Mouse (Mus musculus) C2C12 (cell line): ENCODE measurements around the gene Aicda. TPM values are rescaled to one million over a fixed set of nuclear protein-coding genes. Genes with fewer than 3 reads are reported as not detected.

Source experiments
- H3K27me3 ChIP-seq: one replicate; pipeline ENCODE4 v1.6.1; 2011; ENCODE audit not compliant: control insufficient read depth, insufficient read depth, insufficient read length
- H3K36me3 ChIP-seq: one replicate; pipeline ENCODE4 v1.6.1; 2011; ENCODE audit not compliant: control insufficient read depth, insufficient read depth
- H3K4me3 ChIP-seq: one replicate; pipeline ENCODE4 v1.5.1; 2011; ENCODE audit warnings: mild to moderate bottlenecking, control low read depth; ENCODE audit not compliant: poor library complexity, insufficient read depth, severe bottlenecking
- H3K79me2 ChIP-seq: one replicate; pipeline ENCODE4 v1.6.1; 2011; ENCODE audit not compliant: control insufficient read depth, insufficient read depth
- H3K79me3 ChIP-seq: one replicate; pipeline ENCODE4 v1.6.1; 2011; ENCODE audit warnings: low read depth, control low read depth
- H3ac ChIP-seq: one replicate; pipeline ENCODE3; 2011; ENCODE audit warnings: low read depth; ENCODE audit not compliant: control insufficient read depth, insufficient read length
- CEBPB ChIP-seq: IDR thresholded peaks from one replicate; pipeline ENCODE4 v1.6.1; 2011; ENCODE audit warnings: low read depth, mild to moderate bottlenecking, control low read depth, moderate library complexity
- CTCF ChIP-seq: IDR thresholded peaks from one replicate; pipeline ENCODE4 v1.5.1; 2011; ENCODE audit not compliant: control insufficient read depth, insufficient read depth, insufficient read length
- FOSL1 ChIP-seq: IDR thresholded peaks from one replicate; pipeline ENCODE4 v1.8.0; 2011; ENCODE audit warnings: mild to moderate bottlenecking, low read length; ENCODE audit not compliant: poor library complexity, insufficient read depth, severe bottlenecking
- MAX ChIP-seq: IDR thresholded peaks from one replicate; pipeline ENCODE4 v1.6.1; 2011; ENCODE audit warnings: mild to moderate bottlenecking, control low read depth
- MYOD1 ChIP-seq: IDR thresholded peaks from one replicate; pipeline ENCODE4 v1.6.1; 2011; ENCODE audit warnings: low read depth; ENCODE audit not compliant: control insufficient read depth, insufficient read length
- MYOG ChIP-seq: IDR thresholded peaks from one replicate; pipeline ENCODE4 v1.6.1; 2011; ENCODE audit not compliant: control insufficient read depth, insufficient read length; ENCODE audit errors: extremely low read depth
- USF1 ChIP-seq: IDR thresholded peaks from one replicate; pipeline ENCODE4 v1.6.1; 2011; ENCODE audit warnings: low read depth, mild to moderate bottlenecking, control low read depth, moderate library complexity
- polyA plus RNA-seq: library from polyadenylated mRNA; unstranded; fragments of >200 nt; fragmentation: generic; extraction: Trizol; gene quantifications from one replicate; pipeline ENCODE4 v1.2.1, GENCODE M21; 2012; ENCODE audit warnings: missing spikeins

Gene Aicda
- polyA plus RNA-seq, 1 experiment = not detected

DNA sequence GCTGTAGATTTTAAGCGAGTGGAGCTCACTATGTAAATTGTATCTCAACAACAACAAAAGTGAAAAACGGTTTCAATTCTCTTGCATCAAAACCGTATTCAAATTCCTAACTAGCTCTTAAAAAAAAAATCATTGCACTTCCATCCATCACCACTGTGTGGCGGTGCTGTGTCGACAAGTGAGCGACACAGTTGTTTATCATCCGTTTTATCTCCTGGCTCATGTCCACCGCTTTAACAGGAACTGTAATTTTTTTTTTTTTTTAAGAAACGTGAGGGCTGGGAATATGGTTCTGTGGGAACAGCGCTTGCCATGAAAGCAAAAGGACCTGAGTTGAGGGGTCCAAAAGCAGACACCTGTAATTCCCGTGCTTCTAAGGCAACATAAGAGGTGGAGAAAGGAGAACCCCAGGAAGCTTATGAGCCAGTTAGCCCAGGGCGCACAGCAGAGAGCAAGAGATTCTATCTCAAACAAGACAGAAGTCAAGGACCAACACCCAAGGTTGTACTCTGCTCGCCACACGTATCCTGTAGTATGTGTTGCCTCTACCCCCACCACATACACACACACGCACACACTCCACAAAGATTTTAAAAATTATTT, 3.5 kb downstream of the Aicda start:
- TF ChIP-seq CTCF (peak; percentile 6), MYOD1 (no peak)
- no peaks in the 10 kb centered on the region for H3K79me2 ChIP-seq
- no peaks in the 10 kb centered on the region for H3K27me3 ChIP-seq
- no peak overlapping the region for H3K4me3 ChIP-seq
- H3ac ChIP-seq = no peak overlapping the region
- no peaks in the 10 kb centered on the region for H3K79me3 ChIP-seq
- no peaks in the 10 kb centered on the region for H3K36me3 ChIP-seq

DNA sequence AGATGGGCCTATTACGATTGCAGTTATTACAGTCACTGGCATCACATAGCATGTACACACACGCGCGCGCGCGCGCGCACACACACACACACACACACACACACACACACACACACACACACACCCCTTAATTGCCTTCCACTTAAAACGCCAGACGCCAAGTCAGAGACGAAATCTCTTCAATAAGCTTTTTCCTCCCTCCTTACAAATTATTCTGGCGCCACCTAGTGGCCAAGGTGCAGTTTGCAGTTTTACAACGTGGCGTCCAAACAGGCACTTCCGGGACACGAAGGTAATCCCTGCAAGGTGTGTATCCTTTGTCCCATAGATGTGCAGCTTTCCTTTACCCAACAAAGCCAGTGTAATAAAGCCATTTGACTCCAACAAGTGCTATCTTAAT, 6.8 kb downstream of the Aicda start:
- H3K36me3 ChIP-seq = no peaks in the 10 kb centered on the region
- H3K4me3 ChIP-seq = no peak overlapping the region
- no peak for TF ChIP-seq FOSL1
- TF ChIP-seq MAX = no peak
- no peak for TF ChIP-seq MYOG
- TF ChIP-seq CEBPB = no peak
- peak; percentile 30 for TF ChIP-seq CTCF
- TF ChIP-seq USF1 = no peak
- no peaks in the 10 kb centered on the region for H3K79me2 ChIP-seq
- H3K27me3 ChIP-seq = no peaks in the 10 kb centered on the region
- H3K79me3 ChIP-seq = no peaks in the 10 kb centered on the region
- H3ac ChIP-seq = no peak overlapping the region

- TF ChIP-seq MYOG = no peak
- TF ChIP-seq MAX = no peak
- TF ChIP-seq MYOD1 = no peak
- TF ChIP-seq FOSL1 = no peak
- no peak for TF ChIP-seq CTCF
- no peak for TF ChIP-seq CEBPB
- no peak for TF ChIP-seq USF1
- H3K4me3 ChIP-seq = no peak overlapping the region
Observed at GRCm38 (mm10) chr6:122561005-122561404, 7.4 kb downstream of the Aicda start.

GRCm38 (mm10) chr6:122562463-122562862, 8.9 kb downstream of the Aicda start:
- H3K36me3 ChIP-seq = no peaks in the 10 kb centered on the region
- H3K79me2 ChIP-seq = no peaks in the 10 kb centered on the region
- no peak overlapping the region for H3K4me3 ChIP-seq
- no peak overlapping the region for H3ac ChIP-seq
- H3K27me3 ChIP-seq = no peaks in the 10 kb centered on the region
- TF ChIP-seq FOSL1 (no peak), USF1 (no peak), CEBPB (peak; percentile 67), MYOG (no peak), MAX (no peak), CTCF (peak; percentile 42), MYOD1 (no peak)
- H3K79me3 ChIP-seq = no peaks in the 10 kb centered on the region

More at GRCm38 (mm10) chr6:122561005-122561404, 7.4 kb downstream of the Aicda start:
- Histone ChIP-seq H3K79me3 (no peaks in the 10 kb centered on the region), H3K27me3 (no peaks in the 10 kb centered on the region), H3ac (no peak overlapping the region), H3K79me2 (no peaks in the 10 kb centered on the region), H3K36me3 (no peaks in the 10 kb centered on the region)

GRCm38 (mm10) chr6:122565070-122565784, 11.6 kb downstream of the Aicda start:
- H3K79me3 ChIP-seq = no peaks in the 10 kb centered on the region
- no peaks in the 10 kb centered on the region for H3K79me2 ChIP-seq
- no peaks in the 10 kb centered on the region for H3K36me3 ChIP-seq
- H3ac ChIP-seq = no peak overlapping the region
- H3K4me3 ChIP-seq = no peak overlapping the region
- no peaks in the 10 kb centered on the region for H3K27me3 ChIP-seq
- TF ChIP-seq FOSL1 = no peak
- no peak for TF ChIP-seq MYOD1
- TF ChIP-seq MYOG = no peak

- TF ChIP-seq USF1 (no peak), MYOD1 (no peak), CEBPB (no peak), CTCF (no peak), MYOG (no peak), MAX (no peak), FOSL1 (no peak)
- Histone ChIP-seq H3K79me3 (no peaks in the 10 kb centered on the region), H3K4me3 (no peak overlapping the region), H3ac (no peak overlapping the region), H3K79me2 (no peaks in the 10 kb centered on the region), H3K36me3 (no peaks in the 10 kb centered on the region), H3K27me3 (no peaks in the 10 kb centered on the region)
Observed at GRCm38 (mm10) chr6:122569113-122569512, 15.5 kb downstream of the Aicda start.
